Mouse (Mus musculus): ENCODE measurements around the gene Siae. TPM values are rescaled to one million over a fixed set of nuclear protein-coding genes. Genes with fewer than 3 reads are reported as not detected.

The Siae gene
- total RNA-seq, 2 experiments from 2014 or later, result 13.7 to 14.5 TPM

DNA sequence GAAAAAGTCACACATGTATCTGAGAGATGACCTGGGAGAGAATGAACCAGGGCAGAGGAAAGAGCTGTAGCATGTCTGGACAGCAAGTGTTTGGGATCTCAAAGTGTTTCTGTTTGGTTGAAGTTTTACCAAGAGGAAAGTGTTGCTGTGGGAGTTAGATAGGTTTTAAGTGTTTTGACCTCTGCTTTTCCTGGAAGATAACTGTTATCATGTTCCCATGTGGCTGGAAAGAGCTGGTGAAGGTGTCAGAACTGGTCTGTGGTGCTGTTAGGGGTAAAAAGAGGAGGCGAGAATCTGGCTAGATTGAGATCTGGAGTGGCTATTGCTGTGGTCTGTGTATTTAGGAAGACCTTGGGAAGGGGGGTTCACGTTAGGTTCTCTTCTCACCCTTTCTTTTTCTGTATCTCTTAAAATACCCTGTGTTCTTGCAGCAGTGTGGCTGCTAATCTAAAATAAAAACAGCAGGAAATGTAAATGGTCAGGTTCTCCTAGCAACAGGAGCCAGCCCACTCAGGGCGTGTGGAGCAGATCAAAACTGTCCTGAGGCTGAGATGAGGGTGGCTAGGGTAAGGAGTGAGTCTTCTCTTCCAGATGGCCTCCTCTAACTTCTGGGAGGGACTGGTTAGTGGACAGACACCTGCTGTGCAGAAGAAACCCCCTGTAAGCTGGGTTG lies 16.8 kb downstream of the Siae start:
- DNase-seq, result no peak

DNA sequence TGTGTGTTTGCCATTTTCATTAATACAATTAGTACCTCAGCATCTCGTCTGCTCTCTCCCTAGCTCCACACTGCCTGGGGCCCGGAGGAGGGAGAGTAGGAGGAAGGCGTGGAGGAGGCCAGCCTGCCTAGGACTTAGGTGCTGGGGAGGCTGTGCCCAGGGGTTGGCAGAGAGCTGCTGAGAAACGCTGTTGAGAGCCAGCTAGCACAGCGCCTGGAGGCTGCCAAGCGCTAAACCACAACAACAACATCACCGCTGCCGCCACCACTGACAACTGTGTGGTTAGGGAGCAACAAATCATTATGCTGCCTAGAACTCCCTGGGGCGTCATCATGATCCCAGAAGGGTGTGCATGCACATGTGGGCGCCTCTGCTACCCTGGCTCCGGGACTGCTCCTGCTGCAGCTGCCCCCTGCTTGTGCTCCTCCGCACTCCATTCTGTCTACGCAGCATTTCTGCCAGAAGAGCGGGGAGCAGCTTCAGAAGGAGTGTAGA lies 21.0 kb downstream of the Siae start:
- peak; percentile 30 for DNase-seq

DNA sequence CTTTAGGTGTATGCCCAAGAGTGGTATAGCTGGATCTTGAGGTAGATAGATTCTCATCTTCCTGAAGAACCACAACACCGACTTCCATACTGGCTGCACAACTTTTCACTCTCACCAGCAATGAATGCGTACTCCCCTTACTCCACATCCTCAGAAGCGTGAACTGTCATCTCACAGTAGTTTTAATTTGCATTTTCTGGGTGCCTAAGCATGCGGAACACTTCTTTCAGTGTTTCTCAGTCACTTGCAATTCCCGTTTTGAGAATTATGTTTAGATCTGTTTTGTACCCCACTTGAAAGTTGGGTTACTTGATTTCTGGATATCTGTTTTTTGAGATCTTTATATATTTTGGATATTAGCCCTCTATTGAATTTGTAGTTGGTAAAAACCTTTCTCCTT lies 28.1 kb downstream of the Siae start:
- DNase-seq, result no peak

DNA sequence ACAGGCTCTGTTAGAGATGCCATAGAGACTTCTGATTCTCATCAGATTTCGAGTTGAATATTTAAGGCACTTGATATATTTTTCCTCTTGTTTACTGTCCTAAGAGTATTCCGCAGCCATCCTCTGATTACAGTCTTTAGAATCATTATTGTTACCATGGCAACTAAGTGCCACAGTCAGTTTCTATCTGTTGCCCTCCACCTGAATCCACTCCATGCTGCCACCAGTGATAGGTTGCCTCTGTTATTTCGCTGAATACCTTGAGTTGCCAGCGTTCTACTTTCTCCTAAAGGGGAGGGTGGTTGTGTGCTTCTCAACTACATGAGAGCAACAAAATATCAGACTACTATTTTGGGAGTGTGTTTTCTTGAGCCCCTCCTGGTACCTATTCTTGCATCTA lies 31.2 kb downstream of the Siae start:
- DNase-seq, result no peak

DNA sequence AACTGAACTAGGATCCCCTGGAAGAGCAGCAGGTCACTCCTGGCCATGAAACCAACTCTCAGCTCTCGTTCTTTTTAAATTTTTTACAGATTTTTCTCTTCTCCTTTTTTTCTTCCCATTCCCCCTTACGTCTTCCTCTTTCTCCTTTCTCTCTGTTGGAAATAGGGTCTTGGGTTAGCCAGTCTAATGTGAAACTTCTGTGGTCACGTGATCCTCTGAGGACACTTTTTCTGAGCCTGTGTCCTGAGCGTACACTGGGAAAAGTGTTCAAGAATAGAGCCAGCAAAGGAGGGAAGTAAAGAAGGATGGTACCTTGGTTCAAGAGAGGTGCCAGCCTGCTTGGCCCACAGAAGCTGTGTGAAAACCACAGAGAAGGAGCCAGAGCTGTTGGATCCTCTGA lies 34.9 kb downstream of the Siae start:
- DNase-seq, result no peak

DNA sequence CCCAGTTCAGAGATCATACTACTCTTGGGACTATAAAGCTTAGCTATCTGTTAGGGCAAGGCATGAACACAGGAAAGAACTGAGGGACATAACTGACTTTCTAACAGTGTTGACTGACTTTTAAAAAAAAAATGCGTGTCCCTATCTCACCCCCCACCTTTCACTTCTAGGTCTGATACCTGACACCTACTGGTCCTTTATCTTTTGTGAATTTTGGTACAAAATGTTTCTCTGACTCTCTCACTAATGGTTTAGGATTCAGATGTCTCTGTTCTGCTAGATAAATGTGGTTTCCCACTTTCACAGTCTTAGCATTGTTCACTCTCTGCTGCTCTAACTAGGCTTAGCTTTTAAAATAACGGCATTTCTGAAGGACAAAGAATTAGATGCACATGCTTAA lies 36.5 kb downstream of the Siae start:
- DNase-seq, result no peak

DNA sequence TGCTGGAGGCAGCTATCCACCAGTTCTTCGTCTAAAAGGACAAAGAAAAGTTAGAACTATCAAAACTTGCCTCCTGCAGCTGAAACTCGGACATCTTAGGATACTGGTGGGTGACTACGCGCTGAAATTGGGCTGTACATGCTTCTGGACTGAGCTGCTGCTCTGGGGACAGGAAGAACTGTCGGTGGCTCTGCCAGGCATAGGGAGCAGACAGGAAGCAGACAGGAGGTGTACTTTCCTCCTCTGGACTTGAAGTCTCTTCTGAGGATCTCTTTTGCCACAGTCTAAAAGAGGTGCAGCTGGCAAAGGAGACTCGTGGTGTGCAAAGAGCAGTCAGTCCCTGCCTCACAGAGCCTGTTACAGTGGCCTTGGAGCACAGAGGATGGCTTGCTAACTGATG lies 37.1 kb downstream of the Siae start:
- no peak for DNase-seq

DNA sequence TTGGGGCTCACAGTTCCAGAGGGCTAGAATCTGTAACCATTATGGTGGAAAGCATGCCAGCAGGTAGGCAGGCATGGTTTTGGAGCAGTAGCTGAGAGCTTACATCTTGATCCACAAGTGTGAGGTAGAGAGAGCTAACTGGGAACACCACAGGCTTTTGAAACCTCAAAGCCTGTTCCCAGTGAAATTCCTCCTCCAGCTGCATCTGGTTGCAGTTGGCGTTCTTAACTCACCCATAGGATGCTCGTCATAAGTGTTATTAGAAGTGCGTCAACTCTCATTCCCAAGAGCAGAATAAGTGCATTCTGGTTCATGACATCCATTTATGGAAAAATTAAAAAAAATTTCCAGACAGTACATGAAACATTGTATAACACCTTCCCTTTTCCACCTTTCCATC lies 38.2 kb downstream of the Siae start:
- no peak for DNase-seq

DNA sequence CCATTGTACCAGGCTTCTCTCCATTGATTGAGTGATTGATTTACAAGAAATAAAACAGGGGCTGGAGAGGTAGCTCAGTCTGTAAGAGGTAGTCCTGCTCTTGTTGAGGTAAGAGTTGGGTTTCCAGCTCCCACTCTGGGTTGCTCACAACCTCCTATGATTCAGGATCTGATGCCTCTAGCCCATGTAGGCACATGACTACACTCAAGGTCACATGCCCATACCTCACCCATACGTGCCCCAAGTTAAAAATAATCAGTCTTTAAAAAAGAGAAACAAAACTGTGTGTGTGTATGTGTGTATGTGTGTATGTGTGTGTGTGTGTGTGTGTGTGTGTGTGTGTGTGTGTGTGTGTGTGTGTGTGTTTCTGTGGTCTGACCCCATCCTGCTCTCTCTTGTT lies 40.1 kb downstream of the Siae start:
- no peak for DNase-seq

DNA sequence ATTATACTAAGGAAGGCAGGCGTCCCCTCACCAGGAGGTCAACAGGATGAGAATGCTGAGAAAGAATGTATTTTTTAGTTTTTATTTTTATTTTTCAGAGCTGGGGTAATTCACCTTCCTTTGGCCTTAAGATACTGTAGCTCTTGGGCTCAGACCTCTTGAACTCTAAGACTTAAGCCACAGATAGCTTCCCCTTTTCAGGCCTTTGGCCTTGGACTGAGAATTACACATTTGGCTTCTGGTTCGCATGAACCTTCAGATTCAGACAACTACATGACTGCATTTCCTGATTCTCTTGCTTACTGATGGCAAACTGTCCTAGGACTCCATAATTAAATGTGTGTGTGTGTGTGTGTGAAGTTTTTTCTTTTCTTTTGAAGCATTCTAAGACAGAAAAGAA lies 43.1 kb downstream of the Siae start:
- no peak for DNase-seq

DNA sequence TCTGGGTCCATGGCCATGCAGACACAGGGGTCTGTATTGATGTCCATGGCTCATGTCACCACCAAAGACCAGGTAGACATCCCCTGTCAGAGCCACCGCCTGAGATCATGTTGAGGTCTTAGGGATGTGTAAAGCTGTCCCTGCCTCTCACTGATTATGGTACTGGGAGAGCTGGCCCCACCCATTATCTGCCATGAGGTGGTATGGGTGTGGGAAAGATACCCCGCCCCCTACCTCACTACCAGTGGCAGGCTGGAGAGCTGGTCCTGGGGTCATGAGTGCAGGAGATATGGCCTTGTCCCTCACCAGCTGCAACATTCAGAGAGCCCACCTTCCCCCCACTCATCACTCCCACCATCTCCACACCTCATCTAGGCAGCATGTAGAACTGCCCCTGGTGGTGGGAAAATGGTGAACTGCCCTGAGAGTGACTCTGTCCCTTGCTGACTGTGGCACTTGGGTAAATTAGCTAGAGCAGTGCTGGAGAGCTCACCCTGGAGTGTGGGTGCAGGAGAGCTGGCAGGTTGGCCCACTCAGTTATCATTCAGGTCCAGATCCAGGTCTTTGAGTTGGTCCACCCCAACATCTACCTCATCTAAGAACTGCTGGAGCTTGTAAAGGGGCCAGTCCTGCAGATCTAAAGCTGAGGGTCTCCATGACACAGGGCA lies 45.2 kb downstream of the Siae start:
- DNase-seq, result no peak

DNA sequence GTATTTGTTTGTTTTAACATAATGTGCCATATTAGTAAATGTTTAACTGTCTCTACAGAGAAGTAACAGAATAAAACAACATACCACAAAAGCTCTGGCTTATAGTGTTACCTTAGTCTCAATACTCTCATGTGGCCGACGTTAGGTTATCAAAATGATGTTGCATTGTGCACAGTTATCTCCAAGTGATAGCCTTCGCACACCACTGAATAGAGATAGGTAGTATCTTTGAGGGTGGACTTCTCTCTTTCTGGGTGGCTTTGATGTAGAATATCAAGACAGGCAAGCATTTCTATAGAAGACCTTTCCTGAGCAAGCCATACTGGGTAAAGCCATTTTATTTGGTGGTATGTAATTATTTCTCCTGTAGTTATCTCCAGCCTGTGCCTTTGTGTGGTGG lies 49.6 kb downstream of the Siae start:
- DNase-seq, result no peak

DNA sequence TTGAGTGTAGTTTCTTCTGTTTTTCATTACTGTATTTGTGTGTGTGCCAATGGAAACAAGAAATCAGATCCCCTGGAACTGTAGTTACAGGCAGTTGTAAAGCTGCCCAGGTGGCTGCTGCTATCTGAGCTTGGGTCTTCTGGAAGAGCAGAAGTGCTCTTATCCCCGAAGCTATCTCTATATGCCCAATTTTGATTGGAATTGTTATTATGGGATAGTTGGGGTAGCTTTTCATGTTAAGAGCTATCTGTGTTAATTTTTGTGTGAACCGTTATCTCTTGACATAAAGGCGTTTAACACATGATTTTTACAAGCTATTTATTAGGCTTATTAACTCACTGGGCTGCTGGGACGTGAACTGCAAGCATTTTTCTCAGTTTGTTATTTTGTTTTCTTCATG lies 54.1 kb downstream of the Siae start:
- no peak for DNase-seq

DNA sequence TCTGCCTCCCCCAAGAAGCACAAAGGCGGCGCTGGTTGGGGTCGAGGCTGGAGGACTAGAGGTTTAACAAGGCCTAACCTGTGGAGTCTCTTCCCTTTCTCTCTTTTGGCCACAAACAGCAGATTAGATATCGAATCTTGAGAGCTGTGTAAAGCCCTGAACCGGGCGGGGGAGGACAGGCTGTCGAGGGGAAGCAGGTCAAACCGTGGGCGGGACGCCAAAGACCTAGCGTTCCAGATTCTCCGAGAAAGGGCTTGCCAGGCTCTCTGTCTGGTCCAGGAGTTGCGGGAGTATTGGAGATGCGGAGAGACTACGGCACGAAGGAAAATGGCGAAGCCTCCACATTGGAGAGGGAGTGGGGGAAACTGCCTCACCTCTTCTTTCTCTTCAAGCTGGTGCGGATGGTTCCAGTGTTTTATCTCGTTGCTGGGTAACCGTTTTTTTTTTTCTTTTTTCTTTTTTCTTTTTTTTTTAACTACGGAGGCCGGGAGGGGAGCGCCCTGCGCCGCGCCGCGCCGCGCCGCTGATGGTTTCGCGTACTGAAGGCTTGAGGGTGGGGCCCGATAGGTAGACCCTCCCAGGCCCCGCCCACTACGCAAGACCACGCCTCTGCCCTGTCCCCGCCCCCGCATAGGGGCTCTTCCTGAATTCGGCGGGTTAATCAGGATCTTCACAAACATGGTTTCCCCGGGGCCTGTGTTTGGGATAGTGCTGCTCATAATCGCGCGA lies 57.8 kb downstream of the Siae start, which contains the start of gene Spa17:
Spa17 (minus strand) TSS at position 541 of the 729 bp plus-strand sequence.
- DNase-seq, result peak; percentile 94

DNA sequence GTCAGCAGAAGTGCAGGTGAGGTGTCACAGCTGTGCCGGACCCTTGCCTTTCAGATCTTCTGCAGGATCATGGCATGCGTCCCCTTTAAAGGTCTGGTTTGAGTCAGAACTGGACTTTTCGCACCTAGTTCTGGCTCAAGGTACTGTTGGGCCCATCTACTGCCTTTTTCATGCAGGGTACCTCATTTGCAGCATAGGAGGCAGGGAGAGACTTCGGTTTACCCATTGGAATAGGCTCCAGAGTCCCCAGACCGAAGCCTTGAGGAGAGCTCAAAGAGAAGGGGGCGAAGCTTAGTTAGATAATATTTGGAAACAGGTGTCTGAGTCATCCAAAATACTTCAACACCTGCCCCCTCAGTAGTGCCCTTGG lies 58.4 kb downstream of the Siae start:
- no peak for DNase-seq

DNA sequence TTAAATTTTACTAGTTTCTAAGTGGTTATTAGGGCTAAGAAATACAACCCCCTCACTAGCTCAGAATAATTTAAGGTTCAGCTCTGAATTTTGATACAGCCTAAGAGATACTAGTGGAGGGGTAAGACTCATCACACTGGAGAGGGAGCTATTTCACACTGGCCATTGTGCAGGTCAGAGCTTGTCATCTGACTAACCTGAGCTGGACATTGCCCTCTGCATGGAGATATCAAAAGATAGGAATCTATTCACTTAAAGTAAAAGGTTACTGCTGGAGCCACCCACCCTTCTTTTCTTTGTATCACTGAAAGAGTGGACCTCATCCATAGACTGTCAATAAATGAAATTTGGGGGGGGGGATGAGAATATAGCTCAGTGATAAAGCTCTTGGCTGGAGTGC lies 58.8 kb downstream of the Siae start:
- no peak for DNase-seq

DNA sequence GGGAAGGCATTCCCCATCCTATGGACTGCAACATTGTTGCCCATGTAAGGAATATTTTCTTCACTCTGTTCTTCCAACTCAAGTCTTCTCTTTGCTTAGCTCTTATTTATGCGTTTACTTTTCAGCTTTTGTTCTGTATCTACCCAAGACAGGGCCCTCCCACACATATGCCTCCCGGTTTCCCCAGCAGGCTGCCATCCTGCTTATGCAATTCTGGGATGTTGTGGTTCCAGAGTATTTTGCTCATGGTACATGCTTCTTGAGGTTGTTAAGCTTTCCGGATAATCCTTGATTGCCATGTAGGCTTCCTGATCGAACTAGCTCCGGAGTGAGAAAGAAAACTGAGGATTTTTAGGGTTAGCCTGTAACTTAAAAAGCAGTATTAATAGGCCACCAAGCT lies 59.7 kb downstream of the Siae start:
- no peak for DNase-seq

DNA sequence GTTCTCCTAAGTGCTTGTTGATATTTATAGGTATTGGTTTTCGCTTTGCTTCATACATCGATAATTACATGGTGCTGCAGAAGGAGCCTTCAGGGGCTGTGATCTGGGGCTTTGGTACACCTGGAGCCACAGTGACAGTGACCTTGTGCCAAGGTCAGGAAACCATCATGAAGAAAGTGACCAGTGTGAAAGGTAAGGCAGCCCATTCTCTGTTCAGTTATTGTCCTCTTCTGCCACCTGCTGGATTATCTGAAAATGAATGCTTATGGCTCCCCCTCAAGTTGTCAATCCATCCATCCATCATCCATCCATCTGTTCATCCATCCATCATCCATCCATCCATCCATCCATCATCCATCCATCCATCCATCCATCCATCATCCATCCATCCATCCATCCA lies 61.3 kb downstream of the Siae start:
- DNase-seq, result peak; percentile 34

DNA sequence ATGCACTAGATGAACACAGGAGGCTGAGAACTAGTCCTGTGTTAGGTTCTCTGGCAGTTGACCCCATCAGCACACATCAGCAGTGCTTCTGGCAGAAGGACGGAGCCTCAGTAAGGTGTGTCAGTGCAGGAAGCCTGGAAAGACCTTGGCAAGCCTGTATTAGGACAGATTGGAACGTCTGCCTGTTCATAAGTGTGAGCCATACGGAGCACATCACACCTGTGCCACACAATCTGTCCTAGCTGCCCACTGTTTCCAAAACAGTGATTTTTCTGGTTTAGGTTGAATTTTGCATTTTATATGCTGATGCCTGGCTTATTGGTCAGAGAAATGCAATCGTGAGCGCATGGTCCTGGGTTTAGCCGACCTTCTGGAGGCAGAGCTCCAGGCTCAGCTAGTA lies 65.8 kb downstream of the Siae start:
- no peak for DNase-seq

DNA sequence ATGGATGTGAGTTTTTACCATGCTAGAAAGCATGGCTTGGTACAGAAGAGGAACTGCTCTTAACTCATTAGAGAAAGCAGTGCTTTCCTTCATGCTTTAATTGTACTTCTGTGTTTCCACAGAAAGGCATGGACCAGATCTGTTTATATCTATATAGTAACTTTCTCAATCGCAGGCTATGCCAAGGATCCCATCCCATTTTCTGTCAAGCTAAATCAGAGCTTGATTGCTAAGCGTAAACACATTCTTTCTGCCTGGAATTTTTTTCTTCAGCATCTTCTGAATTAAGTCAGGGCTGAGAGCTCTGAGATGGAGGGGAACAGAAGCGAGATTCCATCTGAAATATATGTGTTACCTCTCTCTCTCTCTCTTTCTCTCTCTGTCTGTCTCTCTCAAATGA lies 68.5 kb downstream of the Siae start:
- no peak for DNase-seq

DNA sequence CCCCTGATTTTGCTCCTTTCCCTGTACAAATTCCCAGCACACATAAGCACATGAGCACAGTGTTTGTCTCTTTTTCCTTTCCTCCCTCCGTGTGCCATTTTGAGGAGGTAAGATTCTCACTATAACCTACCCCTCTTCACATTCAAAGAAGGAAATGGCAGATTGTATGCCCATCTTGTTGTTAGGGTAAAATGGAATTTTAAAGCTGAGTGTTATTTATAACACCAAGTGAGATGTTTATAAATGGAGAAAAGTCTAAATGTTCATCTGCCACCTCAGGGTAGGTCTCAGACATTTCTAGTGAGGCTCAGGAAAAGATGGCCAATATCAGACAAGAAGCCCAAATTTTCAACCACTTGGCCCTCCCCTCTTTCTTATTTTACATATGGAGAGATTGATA lies 69.0 kb downstream of the Siae start:
- no peak for DNase-seq

DNA sequence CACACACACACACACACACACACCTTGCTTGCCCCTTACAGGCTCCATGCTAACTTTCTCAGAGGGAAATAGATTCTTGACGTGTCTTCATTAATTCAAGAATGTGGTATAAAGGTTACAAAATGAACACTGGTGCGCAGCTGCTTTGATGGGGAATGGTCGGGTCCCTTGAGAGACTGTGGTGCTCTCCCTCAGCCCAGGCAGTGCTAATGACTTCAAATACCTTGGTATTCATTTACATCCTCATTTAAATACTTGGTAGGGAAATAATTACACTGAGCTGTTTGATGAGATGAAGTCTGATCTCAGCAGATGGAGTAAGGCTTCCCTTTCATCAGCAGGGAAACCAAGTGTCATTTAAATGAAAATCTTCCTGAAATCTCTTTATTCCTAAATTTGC lies 69.6 kb downstream of the Siae start:
- no peak for DNase-seq

DNA sequence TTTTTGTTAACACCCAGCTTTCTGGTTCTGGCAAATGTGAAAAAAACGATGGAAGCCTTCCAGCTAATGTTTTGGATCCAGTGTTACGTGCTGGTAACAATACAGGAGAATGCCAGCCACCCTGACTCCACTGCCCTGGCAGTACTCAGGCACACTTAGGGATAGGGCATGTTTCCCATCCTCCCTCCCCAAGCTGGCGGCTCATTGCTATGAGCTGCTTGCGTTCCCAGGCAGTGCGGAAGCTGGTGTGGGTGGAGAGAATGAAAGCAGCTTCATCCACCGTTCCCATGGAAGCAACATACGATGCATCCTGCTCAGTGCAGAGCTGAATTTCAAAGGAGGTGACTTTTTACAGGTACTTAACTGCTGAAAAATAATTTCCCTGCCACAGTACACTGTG lies 70.1 kb downstream of the Siae start:
- peak; percentile 19 for DNase-seq

Data from adrenal gland, postnatal 10 days (tissue).